Mouse (Mus musculus) mesoderm, embryonic 11.5 days (tissue): ENCODE data around the gene Olfr890.
"Not testable (repeated sequence)": the region's sequence is repeated elsewhere in the genome, so short reads cannot be mapped to it uniquely, and the experiment has no call there.

ENCODE experiments used
- DNase-seq: peaks from one replicate; pipeline ENCODE4 v3.0.0-alpha.2; 2012; ENCODE audit warnings: low read depth, low spot score

The Olfr890 gene

DNA sequence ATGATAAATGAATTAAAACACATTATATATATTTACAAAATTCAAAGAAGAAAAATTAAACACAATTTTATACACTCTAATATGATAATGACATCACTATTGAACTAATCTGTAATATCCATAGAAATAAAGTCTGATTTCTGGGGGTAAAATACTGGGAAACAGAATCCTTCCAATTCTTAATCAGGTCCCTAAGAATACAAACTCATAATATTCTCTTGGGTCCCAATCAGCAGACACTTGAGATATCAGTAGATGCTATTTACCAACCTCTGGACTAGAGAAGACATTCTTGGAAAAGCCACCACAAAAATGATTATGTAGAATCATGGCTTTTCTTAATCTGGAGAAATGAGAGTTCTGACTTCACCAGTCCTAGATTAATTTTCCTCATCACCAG lies at the start of gene Olfr890:
Olfr890 (plus strand) TSS at position 301 of the 400 bp plus-strand sequence.
- DNase-seq = no peak

DNA sequence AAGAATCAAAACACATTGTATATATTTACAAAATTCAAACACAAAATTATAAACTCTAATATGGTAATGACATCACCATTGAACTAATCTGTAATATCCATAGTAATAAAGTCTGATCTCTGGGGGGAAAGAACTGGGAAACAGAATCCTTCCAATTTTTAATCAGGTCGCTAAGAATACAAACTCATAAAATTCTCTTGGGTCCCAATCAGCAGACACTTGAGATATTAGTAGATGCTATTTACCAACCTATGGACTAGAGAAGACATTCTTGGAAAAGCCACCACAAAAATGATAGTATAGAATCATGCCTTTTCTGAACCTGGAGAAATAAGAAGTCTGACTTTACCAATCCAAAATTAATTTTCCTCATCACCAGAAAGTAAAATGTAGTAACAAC lies 34.5 kb upstream of the Olfr890 start, which contains the start of gene Olfr888:
Olfr888 (plus strand) TSS at position 301 of the 400 bp plus-strand sequence.
- DNase-seq = no peak

DNA sequence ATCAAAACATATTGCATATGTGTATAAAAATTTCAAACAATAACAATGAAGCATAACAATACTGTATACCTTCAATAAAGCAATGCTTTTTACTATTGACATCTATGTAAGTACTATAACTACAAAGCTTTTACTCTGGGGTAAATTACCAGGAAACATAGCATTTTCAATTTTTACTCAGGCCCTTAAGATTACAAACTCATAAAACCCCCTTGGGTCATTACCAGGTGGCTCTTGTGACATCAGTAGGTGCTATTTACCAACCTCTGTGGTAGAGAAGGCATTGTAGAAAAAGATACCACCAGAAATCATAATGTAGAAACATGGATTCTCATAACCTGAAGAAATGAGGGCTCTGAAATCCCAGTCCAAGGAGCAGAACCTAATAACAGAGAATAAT lies 27.4 kb upstream of the Olfr890 start, which contains the start of gene Olfr889:
Olfr889 (plus strand) TSS at position 301 of the 400 bp plus-strand sequence.
- DNase-seq = no peak

DNA sequence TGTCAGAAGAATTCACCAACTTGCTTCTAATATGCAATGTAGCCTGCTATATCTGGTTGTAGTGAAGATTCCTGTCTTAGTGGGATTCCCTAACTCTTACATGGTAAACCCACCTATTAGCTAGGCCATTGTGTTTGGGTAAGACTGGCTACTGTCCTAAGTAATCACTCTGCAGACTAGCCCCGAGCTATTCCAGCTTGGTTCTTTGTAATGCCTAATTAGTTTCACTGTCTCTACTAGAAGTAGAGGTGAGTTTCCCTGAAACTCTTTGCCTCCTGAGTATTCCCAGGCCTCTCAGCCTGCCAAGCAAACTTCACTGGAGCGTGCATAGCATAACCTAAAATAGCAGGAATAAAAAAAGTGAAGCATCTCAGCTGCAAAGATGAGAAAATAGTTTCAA lies 26.0 kb downstream of the Olfr890 start:
- DNase-seq = not testable (repeated sequence)

DNA sequence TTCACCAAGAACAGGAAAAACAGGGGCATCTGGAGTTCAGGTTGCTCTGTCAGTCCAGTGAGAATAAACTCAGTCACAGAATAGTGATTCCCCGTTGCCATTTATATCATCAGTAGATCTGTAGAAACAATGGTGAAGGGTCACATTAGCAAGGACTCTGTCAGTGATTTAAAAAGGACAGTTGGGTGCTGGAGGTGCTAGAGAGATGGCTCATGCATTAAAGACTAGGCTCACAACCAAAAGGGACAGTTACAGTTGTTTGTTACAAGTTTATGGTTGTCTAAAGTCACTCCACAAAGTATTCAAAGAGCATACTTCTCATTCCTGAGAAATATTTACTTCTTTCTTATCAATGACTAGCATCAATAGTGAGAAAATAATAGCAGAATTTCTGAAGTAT lies 38.4 kb downstream of the Olfr890 start, which contains the start of gene Olfr891:
Olfr891 (minus strand) TSS at position 101 of the 400 bp plus-strand sequence.
- no peak for DNase-seq
